Mouse (Mus musculus) ES-E14 (cell line): ENCODE results near the gene Ulk2.

Experiments
- HCFC1 ChIP-seq: IDR thresholded peaks from 2 replicates; pipeline ENCODE4 v1.6.1; 2012; ENCODE audit warnings: low read length, inconsistent platforms, borderline replicate concordance; ENCODE audit not compliant: insufficient read depth
- ZC3H11A ChIP-seq: IDR thresholded peaks from 2 replicates; pipeline ENCODE4 v1.6.1; 2012; ENCODE audit warnings: low read depth, mild to moderate bottlenecking, inconsistent platforms, low read length, borderline replicate concordance
- ZNF384 ChIP-seq: IDR thresholded peaks from 2 replicates; pipeline ENCODE4 v1.6.1; 2012; ENCODE audit warnings: low read depth, low read length, inconsistent platforms

DNA sequence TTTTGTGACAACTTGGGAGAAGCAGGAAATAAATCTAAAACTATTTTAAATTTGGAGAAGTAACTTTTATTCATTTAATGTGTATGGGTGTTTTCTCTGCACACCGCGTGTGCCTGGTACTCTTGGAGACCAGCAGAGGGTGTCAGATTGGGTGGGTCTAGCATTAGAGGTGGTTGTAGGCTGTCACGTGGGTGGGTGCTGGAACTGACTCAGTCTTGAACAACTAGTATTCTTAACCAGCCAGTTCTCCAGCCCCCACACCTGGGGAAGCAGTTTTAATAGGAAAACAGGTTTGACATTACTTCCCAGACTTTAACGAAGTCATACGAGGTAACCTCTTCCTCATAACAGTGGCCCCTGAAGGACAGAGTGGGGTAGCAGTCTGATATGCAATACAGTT, 94.4 kb downstream of the Ulk2 start:
- no peak for TF ChIP-seq HCFC1
- no peak for TF ChIP-seq ZC3H11A
- no peak for TF ChIP-seq ZNF384
